Mouse (Mus musculus) C3H10T1/2 (cell line): ENCODE measurements around the gene Prlr. TPM values are rescaled to one million over a fixed set of nuclear protein-coding genes. Genes with fewer than 3 reads are reported as not detected.

ENCODE experiments used
- polyA plus RNA-seq, 2 experiments: library from polyadenylated mRNA; unstranded; fragments of >200 nt; fragmentation: generic; extraction: Trizol; gene quantifications; one replicate each; pipeline ENCODE4 v1.2.1; 2012; ENCODE audit warnings: missing spikeins in 2 of 2

Gene Prlr
- polyA plus RNA-seq = not detected

DNA sequence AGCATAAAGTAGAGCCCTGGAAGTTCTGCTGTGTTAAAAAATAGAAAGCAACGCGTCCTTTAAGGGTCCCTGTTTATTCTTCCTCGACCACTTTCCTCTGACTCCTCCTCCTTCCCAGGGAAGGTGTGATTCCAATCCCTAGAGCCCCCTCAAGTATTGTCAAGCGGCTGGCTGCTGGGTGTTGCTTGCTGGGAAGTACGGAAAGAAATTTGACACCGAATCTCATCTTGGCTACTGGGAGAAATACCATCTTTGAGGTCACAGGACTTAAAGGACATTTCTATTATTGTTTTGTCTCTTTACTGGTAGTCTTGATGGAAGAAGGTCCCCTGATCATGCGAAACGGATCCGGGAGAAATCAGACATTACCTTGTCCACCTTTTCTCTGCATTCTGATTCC, at the start of gene Prlr:
Gene Prlr, plus strand, starts transcription at position 156 of the 400 bp plus-strand sequence.

DNA sequence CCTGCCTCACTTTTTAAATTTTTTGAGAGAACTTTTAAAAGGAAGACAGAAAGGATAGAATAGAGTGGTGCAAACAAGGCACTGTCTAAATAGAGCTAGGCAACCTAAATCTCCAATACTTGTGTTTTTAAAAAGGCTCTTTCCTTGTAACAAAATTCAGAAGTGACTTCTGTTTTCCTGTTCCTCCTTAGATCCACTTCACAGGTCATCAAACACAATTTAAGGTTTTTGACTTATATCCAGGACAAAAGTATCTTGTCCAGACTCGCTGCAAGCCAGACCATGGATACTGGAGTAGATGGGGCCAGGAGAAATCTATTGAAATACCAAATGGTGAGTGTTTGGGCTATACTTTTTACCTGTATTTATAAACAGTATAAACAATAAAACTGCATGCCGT, 148.0 kb downstream of the Prlr start, which contains the start of gene Gm21973:
Gene Gm21973, plus strand, starts transcription at position 301 of the 400 bp plus-strand sequence.

DNA sequence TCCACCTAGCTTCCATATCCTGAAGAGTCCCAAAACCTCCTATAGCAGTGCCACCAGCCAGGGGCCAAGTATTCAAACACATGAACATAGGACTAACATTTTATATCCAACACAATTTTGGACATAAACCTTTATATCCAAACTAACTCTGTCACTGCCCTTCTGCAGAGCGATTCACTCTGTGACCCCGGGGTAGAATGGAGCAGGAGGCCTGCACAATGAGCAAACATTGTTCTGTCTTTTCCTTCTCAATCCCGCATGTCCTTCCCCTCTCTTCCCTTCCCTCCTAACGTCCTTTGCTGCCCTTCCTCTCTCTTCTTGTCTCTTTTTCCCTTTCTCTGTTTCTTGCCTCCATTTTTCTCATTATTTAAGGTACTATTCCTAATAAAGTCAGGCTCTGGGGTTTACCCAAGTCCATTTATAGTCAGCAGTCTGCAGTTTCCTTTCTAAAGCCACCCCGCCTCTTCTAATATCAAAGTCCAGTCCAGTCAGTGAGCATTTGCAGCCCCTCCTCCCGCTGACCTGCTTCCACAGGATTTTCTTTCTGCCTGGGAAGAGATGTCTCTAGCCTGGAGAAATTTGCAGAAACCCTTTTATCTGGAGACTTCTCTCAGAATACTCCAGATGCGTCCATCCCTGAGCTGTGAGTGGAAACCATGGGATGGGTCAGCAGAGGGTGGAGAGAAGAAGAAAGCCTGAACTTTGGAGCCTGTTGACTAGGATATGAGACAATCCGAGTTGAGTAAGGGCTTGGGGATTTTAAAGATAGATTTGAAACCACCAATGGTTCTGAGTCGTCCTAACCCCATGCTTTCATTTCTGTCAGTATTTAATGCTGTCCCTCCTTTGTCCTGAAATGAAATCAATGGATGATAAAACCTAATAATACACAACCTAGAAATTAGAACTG, 181.3 kb downstream of the Prlr start, which contains the start of gene Agxt2:
Gene Agxt2, plus strand, starts transcription at position 494 of the 910 bp plus-strand sequence.

Other genes with a start within 250 kb of the Prlr start
- gene Gm21973, start 148.1 kb downstream of the Prlr start, polyA plus RNA-seq = not detected
- gene Agxt2, start 181.3 kb downstream of the Prlr start, polyA plus RNA-seq = not detected